Mouse (Mus musculus) midbrain, embryonic 13.5 days (tissue): ENCODE data around the gene Pacs2. TPM values are rescaled to one million over a fixed set of nuclear protein-coding genes. Genes with fewer than 3 reads are reported as not detected.

Experiments used
- ATAC-seq: fragments of 200-750 bp; cut with Nextera tagmentation; 2 replicates; pipeline ENCODE4 v1.8.0; 2017; ENCODE audit warnings: mild to moderate bottlenecking, moderate TSS enrichment, moderate library complexity
- H3K27ac ChIP-seq: fragments of 300-500 bp; sonication (generic); 2 replicates; pipeline ENCODE4 v1.5.1; 2015; ENCODE audit warnings: inconsistent platforms, mild to moderate bottlenecking, moderate library complexity
- H3K27me3 ChIP-seq: fragments of 300-500 bp; sonication (generic); 2 replicates; pipeline ENCODE4 v1.6.1; 2015; ENCODE audit warnings: mild to moderate bottlenecking, inconsistent platforms
- H3K36me3 ChIP-seq: fragments of 300-500 bp; sonication (generic); 2 replicates; pipeline ENCODE4 v1.6.1; 2015; ENCODE audit warnings: mild to moderate bottlenecking, inconsistent platforms
- H3K4me1 ChIP-seq: fragments of 300-500 bp; sonication (generic); replicated peaks from 2 replicates; pipeline ENCODE4 v1.6.1; 2015; ENCODE audit warnings: inconsistent platforms
- H3K4me2 ChIP-seq: fragments of 300-500 bp; sonication (generic); replicated peaks from 2 replicates; pipeline ENCODE4 v1.6.1; 2015; ENCODE audit warnings: moderate library complexity, mild to moderate bottlenecking, inconsistent platforms
- H3K4me3 ChIP-seq: fragments of 300-500 bp; sonication (generic); replicated peaks from 2 replicates; pipeline ENCODE4 v1.5.1; 2015; ENCODE audit warnings: mild to moderate bottlenecking, inconsistent platforms
- H3K9ac ChIP-seq: fragments of 300-500 bp; sonication (generic); replicated peaks from 2 replicates; pipeline ENCODE4 v1.6.1; 2015; ENCODE audit warnings: mild to moderate bottlenecking, inconsistent platforms
- H3K9me3 ChIP-seq: fragments of 300-500 bp; sonication (generic); 2 replicates; pipeline ENCODE4 v1.6.1; 2016; ENCODE audit warnings: mild to moderate bottlenecking, inconsistent platforms
- WGBS: fragments of 180-500 bp; shearing (Covaris S2); methylation state at CpG from one replicate; pipeline ENCODE4 v1.1.7; 2015; 5-methylcytosine and 5-hydroxymethylcytosine counted together
- polyA plus RNA-seq: library from polyadenylated mRNA; unstranded; fragments of >200 nt; fragmentation: Nextera tagmentation; extraction: Ambion mirVana; gene quantifications from 2 replicates; pipeline ENCODE4 v1.2.1, GENCODE M21; 2015

The Pacs2 gene
- 23.8 and 26.5 TPM in 2 replicates for polyA plus RNA-seq

DNA sequence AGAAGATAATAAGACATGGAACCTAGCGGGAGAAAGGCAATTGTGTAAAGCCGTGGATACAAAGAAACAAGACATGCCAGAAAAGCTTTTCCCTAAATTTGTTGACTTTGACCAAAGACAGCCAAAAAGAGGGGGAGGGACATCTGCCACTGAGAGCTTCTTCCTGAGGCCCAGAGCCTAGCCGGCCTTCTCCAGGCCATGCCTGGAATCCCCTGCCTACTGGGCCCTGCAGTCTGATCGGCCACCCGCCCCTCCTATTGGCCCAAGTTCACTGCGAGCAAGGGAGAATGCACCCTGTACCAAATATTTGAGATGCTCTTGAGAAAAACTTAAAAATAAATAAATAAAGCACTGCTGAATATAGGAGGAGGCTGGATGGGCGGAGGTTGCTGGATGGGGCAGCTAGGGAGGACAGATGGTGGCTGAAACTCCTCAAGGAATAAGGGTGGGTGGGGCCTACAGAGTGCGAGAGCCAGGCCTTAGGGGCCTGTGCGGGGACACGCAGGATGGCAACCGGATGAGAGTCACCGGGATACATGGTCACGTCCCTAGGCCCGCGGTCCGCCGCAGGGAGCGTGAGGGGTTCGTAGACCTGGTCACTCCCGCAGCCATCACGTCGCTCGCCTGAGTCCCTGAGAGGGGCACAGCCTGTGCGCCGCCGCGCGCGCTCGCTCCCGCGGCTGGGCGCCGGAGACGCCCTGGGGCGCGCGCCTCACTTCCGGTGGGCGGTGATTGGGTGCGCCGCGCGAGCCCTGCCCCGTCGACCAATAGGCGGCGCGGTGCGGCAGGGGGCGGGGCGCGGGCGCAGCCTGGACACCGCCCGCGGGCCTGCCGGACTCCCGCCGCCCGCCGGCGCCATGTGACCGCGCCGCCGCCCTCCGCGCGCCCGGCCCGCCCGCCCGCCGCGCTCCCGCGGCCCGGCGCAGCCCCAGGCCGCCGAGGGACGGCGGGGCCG is at the start of gene Pacs2:
Pacs2 (plus strand) TSS at position 905 of the 955 bp plus-strand sequence.
- ATAC-seq = peak; percentile 91
- H3K4me1 ChIP-seq = peaks cover 43% of the 10 kb centered on the region
- WGBS = 3% methylated on average over 51 of the region's 85 CpGs

GRCm38 (mm10) chr12:112965783-112966182 is 48.5 kb upstream of the Pacs2 start:
- H3K27me3 ChIP-seq = no peaks in the 10 kb centered on the region
- H3K4me1 ChIP-seq = no peaks in the 10 kb centered on the region
- no peak for ATAC-seq
- H3K9me3 ChIP-seq = no peaks in the 10 kb centered on the region
- no peak overlapping the region for H3K27ac ChIP-seq
- WGBS = 87% methylated on average over 13 of the region's 13 CpGs
- H3K36me3 ChIP-seq = peaks cover 98% of the 10 kb centered on the region
- no peak overlapping the region for H3K4me2 ChIP-seq
- no peak overlapping the region for H3K4me3 ChIP-seq
- no peak overlapping the region for H3K9ac ChIP-seq

More for the DNA sequence above, at the start of gene Pacs2:
- no peaks in the 10 kb centered on the region for H3K36me3 ChIP-seq
- no peaks in the 10 kb centered on the region for H3K9me3 ChIP-seq
- H3K27ac ChIP-seq = peak within 1 kb of the TSS; percentile 95
- peak within 1 kb of the TSS; percentile 77 for H3K4me2 ChIP-seq
- peak within 1 kb of the TSS; percentile 97 for H3K9ac ChIP-seq
- peak within 1 kb of the TSS; percentile 95 for H3K4me3 ChIP-seq
- H3K27me3 ChIP-seq = no peaks in the 10 kb centered on the region

GRCm38 (mm10) chr12:112968943-112969342 is 45.4 kb upstream of the Pacs2 start:
- peaks cover 97% of the 10 kb centered on the region for H3K36me3 ChIP-seq
- H3K9me3 ChIP-seq = no peaks in the 10 kb centered on the region
- H3K9ac ChIP-seq = no peak overlapping the region
- WGBS = 68% methylated on average over 8 of the region's 8 CpGs
- no peaks in the 10 kb centered on the region for H3K4me1 ChIP-seq
- no peak for ATAC-seq
- H3K4me2 ChIP-seq = no peak overlapping the region
- no peaks in the 10 kb centered on the region for H3K27me3 ChIP-seq
- H3K4me3 ChIP-seq = no peak overlapping the region
- H3K27ac ChIP-seq = no peak overlapping the region

DNA sequence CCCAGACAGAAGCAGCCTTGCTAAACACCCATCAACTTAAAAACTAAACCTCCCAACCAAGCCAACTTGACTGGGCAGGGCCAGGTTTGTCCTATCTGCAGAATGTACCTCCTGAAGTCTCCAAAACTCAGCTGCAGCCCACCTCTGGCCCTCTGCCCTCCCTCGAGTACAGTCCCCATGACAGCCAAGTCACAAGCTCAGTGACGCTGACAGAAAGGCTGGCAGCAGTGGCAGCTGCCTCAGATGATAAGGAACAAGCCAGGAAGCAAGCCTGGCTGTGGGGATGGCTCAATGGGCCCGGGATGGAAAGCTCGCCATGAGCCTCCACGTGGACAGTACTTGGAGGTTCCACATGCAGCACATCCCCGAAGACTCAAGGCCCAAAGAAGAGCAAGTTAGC is 44.7 kb upstream of the Pacs2 start:
- no peaks in the 10 kb centered on the region for H3K9me3 ChIP-seq
- 96% methylated on average over 6 of the region's 6 CpGs for WGBS
- no peaks in the 10 kb centered on the region for H3K4me1 ChIP-seq
- ATAC-seq = no peak
- H3K27me3 ChIP-seq = no peaks in the 10 kb centered on the region
- H3K27ac ChIP-seq = no peak overlapping the region
- no peak overlapping the region for H3K9ac ChIP-seq
- no peak overlapping the region for H3K4me2 ChIP-seq
- H3K36me3 ChIP-seq = peaks cover 93% of the 10 kb centered on the region
- H3K4me3 ChIP-seq = no peak overlapping the region

GRCm38 (mm10) chr12:112974736-112975135 is 39.6 kb upstream of the Pacs2 start:
- Histone ChIP-seq H3K9ac (no peak overlapping the region), H3K36me3 (peaks cover 68% of the 10 kb centered on the region), H3K27ac (no peak overlapping the region), H3K9me3 (no peaks in the 10 kb centered on the region), H3K4me1 (peaks cover 28% of the 10 kb centered on the region), H3K4me3 (no peak overlapping the region), H3K27me3 (no peaks in the 10 kb centered on the region), H3K4me2 (no peak overlapping the region)
- no peak for ATAC-seq
- 93% methylated on average over 9 of the region's 9 CpGs for WGBS

DNA sequence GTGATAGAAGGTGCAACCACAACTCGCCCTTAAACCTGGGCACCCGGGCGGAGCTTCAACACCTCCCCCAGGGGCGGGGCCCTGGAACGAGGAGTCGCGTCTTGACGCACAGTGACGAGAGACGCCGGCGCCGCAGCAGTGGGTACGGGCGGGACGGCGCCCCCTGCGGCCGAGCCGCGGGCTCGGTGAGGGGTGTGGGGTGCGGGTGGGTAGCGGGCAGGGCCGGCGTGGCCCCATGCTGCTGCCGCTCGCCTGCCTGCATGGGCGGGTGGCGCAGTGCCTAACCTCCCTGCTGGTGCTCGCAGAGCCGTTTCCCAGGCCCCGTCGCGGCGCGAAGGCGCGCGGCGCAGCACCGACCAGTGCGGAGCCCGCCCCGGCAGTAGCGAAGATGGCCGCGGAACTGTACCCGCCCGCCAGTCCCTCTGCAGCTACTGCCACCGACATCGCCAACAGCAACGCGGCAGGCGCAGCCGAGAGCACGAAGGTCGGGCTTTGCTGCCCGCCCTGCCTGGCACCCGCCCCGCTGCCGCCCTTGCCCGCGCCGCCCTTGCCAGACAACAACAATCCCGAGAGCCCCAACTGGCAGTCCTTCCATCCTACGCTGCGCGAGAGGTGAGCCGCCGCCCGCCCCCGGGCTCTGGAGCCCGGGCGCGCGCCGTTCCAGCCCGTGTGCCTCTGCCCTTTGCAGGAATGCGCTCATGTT is 37.8 kb upstream of the Pacs2 start, which contains the start of gene Btbd6:
Btbd6 (plus strand) TSS at position 112 of the 703 bp plus-strand sequence.
- under 1% methylated on average over 69 of the region's 80 CpGs for WGBS
- peaks cover 28% of the 10 kb centered on the region for H3K4me1 ChIP-seq
- H3K27ac ChIP-seq = peak within 1 kb of the TSS; percentile 91
- peak within 1 kb of the TSS; percentile 65 for H3K4me3 ChIP-seq
- peak within 1 kb of the TSS; percentile 86 for H3K9ac ChIP-seq
- peak; percentile 96 for ATAC-seq
- H3K27me3 ChIP-seq = no peaks in the 10 kb centered on the region
- H3K4me2 ChIP-seq = peak within 1 kb of the TSS; percentile 75
- H3K36me3 ChIP-seq = peaks cover 68% of the 10 kb centered on the region
- H3K9me3 ChIP-seq = no peaks in the 10 kb centered on the region

DNA sequence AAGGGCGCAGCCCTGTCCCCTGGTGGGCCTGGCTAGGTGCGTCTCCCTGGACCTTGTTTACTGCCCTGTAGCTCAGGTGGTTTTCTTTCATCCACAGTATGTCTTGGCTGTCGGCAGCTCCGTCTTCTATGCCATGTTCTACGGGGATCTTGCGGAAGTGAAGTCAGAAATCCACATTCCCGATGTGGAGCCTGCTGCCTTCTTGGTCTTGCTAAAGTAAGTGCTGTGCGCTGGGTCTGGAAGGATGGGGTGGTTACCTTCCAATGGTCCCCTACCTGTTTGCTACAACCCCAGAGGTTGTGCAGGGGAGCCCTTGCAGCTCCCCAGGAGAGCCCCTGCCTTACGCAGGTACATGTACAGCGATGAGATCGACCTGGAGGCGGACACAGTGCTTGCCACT is 37.2 kb upstream of the Pacs2 start:
- peaks cover 68% of the 10 kb centered on the region for H3K36me3 ChIP-seq
- H3K27me3 ChIP-seq = no peaks in the 10 kb centered on the region
- WGBS = 47% methylated on average over 12 of the region's 12 CpGs
- peak overlapping the region; percentile 91 for H3K27ac ChIP-seq
- H3K4me3 ChIP-seq = peak overlapping the region; percentile 65
- no peak for ATAC-seq
- no peaks in the 10 kb centered on the region for H3K9me3 ChIP-seq
- peak overlapping the region; percentile 75 for H3K4me2 ChIP-seq
- peak overlapping the region; percentile 86 for H3K9ac ChIP-seq
- H3K4me1 ChIP-seq = peaks cover 28% of the 10 kb centered on the region

DNA sequence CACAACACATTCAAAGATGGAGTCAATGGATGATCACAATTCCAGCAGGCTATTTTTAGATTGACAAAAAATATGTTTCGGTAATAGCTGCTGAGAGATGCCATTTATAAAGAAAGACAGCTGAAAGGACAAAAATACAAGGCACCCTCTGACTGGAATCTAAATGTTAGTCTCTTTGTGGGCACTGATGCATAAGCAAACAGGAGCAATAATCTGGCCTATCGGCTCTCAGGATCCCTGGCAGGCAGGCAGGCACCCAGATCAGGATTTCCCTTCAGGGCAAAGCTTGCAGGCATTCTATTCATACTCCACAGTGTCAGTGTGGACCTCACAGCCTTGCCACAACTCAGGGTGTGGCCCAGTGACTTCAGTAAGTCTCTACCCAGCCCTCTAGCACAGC is 32.3 kb upstream of the Pacs2 start:
- Histone ChIP-seq H3K9me3 (no peaks in the 10 kb centered on the region), H3K4me3 (no peak overlapping the region), H3K4me2 (no peak overlapping the region), H3K9ac (no peak overlapping the region), H3K27me3 (no peaks in the 10 kb centered on the region), H3K4me1 (peaks cover 15% of the 10 kb centered on the region), H3K27ac (no peak overlapping the region), H3K36me3 (peaks cover 90% of the 10 kb centered on the region)
- no peak for ATAC-seq
- WGBS = 70% methylated on average over 2 of the region's 2 CpGs

- no peak for ATAC-seq
- no peak overlapping the region for H3K9ac ChIP-seq
- H3K36me3 ChIP-seq = peaks cover 69% of the 10 kb centered on the region
- WGBS = 89% methylated on average over 6 of the region's 6 CpGs
- H3K27ac ChIP-seq = no peak overlapping the region
- no peak overlapping the region for H3K4me3 ChIP-seq
- no peaks in the 10 kb centered on the region for H3K9me3 ChIP-seq
- no peaks in the 10 kb centered on the region for H3K27me3 ChIP-seq
- no peaks in the 10 kb centered on the region for H3K4me1 ChIP-seq
- no peak overlapping the region for H3K4me2 ChIP-seq
These were observed 29.0 kb upstream of the Pacs2 start for GRCm38 (mm10) chr12:112985346-112985745.

DNA sequence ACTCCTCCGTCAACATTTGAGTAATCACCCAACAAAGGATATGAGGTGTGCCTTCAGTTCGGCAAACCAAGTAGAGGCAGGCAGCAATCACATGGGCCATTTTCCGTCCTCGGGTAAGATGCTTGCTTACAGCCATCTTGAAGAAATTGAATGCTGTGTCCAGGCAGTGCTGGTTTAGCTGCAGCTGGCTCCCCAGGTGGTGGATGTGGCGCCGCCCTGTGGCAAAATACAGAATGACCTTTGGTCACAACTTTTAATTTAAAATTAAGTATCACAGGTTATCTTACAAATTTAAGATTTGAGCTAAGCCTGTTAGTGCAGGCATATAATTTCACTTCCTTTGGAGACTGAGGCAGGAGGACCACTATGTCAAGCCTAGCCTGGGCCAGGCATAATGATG is 26.4 kb upstream of the Pacs2 start:
- no peak for ATAC-seq

DNA sequence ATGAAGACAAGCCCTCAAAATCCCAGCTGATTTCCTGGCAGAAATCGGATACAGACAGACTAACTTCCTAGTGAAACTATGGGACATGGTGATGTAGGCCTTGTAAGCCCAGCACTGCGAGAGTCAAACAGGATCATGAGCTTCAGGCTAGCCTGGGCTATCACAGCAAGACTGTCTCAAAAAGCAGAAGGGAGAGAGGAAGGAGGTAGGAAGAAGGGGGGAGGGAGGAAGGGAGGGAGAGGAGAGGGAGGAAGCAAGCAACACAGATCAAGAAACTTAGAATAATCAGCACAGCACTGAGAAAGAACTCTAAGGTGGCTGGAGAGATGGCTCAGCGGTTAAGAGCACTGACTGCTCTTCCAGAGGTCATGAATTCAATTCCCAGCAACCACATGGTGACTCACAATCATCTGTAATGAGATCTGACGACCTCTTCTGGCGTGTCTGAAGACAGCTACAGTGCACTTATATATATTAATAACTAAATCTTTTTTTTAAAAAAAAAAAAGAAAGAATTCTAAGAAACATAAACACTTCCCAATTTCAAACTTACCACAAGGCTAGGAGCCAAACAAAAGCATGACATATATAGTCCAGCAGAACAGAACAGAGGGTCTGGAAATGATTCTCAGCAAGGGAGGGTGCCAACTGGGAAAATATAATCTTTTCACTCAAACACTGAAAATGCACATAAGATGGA is 23.5 kb upstream of the Pacs2 start:
- Histone ChIP-seq H3K27ac (no peak overlapping the region), H3K9me3 (no peaks in the 10 kb centered on the region), H3K4me3 (no peak overlapping the region), H3K4me2 (no peak overlapping the region), H3K9ac (no peak overlapping the region), H3K4me1 (no peaks in the 10 kb centered on the region), H3K27me3 (no peaks in the 10 kb centered on the region), H3K36me3 (peaks cover 47% of the 10 kb centered on the region)
- no peak for ATAC-seq
- WGBS = 90% methylated on average over 5 of the region's 5 CpGs

More for the DNA sequence above, 26.4 kb upstream of the Pacs2 start:
- Histone ChIP-seq H3K9ac (no peak overlapping the region), H3K27ac (no peak overlapping the region), H3K36me3 (peaks cover 67% of the 10 kb centered on the region), H3K4me3 (no peak overlapping the region), H3K27me3 (no peaks in the 10 kb centered on the region), H3K4me2 (no peak overlapping the region), H3K4me1 (no peaks in the 10 kb centered on the region), H3K9me3 (no peaks in the 10 kb centered on the region)
- WGBS = 68% methylated on average over 6 of the region's 6 CpGs
